Mouse (Mus musculus) T-cell, adult 66 days (primary cell): Measurements from ENCODE around the gene Gm11114. TPM values are rescaled to one million over a fixed set of nuclear protein-coding genes. Genes with fewer than 3 reads are reported as not detected.

Experiments
- total RNA-seq, 2 experiments: library from RNA; stranded (reverse); gene quantifications; 3 replicates in 1 of 2; 4 replicates in 1 of 2; pipeline ENCODE4 v1.2.4; 2023

Gene Gm11114
- not detected for total RNA-seq

GRCm38 (mm10) chr9:85312473-85312872 lies at the start of gene Gm11114:
Gene Gm11114 (plus strand): TSS chr9:85312773.

DNA sequence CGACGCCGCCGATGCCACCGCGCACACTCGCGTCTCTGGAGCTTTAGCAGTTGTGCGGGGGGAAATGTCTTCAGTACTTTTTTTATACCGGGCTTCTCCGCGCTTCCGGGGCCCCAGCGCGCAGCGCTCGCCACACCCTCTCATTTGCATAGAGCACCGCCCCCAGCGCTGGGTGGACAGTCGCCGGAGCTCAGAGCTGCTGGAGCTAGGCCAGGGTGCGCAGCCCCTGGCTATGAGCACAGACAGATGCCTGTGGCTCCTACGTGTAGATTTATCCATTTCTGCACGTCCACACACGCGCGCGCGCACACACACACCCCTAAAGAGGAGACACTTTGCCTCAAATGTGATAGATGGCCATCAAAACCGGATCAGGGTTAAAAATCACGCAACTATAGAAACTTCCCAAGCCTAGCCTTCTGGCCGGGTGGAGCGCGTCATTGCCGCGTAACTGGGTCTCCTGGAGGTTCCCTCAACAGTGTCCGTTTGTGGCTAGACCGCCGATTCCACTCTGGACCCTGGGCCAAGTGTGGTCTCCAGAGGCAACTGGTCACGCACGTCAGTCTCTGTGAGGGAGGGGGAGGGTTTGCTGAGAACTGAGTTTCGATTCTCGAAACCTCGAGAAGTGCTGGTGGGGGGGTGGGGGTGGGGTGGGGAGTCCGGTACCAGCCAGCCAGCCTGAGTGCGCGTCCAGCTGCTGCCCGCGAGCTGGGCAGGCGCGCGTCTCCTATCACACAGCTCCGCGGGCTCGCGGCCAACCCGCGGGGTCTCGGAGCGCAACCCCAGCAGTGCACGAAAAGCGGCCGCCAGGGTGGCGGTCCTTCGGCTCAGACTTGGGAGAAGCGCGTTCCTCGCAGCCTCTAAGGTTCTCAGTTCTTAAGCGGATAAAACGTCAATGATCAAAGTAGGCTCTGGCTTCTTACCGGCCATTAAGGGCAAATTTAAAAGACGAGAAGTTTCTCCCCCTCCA lies 15.0 kb downstream of the Gm11114 start, which contains the start of gene Tent5a:
Gene Tent5a, minus strand, starts transcription at position 107 of the 970 bp plus-strand sequence.

Other genes starting within 250 kb of the Gm11114 start
- 10 to 100 TPM; 13.8 to 14.0 TPM for gene Tent5a, start 14.6 kb downstream of the Gm11114 start, total RNA-seq